Mouse (Mus musculus) bone marrow macrophage, adult 2 months (primary cell): Measurements from ENCODE around the gene Ern1.

Experiments
- CTCF ChIP-seq: IDR thresholded peaks from 2 replicates; pipeline ENCODE4 v1.5.1; 2012; ENCODE audit warnings: low read depth, mild to moderate bottlenecking, low read length, moderate library complexity
- POLR2A ChIP-seq: IDR thresholded peaks from 2 replicates; pipeline ENCODE4 v1.6.1; 2012; ENCODE audit warnings: mild to moderate bottlenecking, low read depth, low read length, borderline replicate concordance

DNA sequence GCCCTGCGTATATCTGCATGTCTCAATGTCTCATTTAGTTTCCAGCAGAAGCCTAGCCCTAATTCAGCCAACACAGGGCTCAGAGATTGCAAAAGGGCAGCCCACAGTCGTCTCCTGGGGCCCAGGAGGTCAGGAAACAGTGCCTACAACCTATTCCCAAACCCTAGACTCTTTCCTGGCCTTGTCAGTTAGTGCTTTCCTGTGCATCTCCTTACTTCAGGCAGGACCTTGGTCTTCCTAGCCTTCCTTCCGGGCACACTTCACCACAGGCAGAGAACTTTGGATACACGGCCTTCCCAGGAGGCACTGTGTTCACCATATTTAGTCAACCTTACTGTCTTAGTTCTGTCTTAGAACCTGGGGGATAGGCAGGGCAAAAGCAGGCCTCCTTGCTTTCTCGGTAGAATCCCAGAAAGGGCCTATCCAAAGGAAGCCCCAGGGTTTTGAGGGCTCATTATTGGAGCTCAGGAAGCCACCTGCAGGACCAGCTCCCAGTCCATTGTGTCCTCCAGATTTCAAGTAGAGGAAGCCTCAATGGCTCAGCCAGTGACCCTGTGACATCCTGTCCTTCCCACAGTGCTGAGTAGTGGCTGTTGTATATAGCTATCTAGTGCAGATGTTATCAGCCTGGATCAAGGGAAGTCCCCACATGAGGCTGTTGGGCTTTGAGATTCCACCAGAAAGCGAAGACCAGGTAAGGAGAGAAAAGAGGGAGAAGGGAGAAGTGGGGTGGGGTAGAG is 104.4 kb downstream of the Ern1 start:
- TF ChIP-seq CTCF (no peak), POLR2A (no peak)
